Mouse (Mus musculus) cerebellum, adult 2 months (tissue): ENCODE measurements around the gene Abcg8. TPM values are rescaled to one million over a fixed set of nuclear protein-coding genes. Genes with fewer than 3 reads are reported as not detected.

ENCODE experiments used
- DNase-seq, 2 experiments: peaks; one replicate each; pipeline ENCODE4 v3.0.0; 2021
- H3K27ac ChIP-seq: fragments of 200-500 bp; 2 replicates; pipeline ENCODE4 v1.5.1; 2012; ENCODE audit warnings: low read length, control low read depth, inconsistent platforms; ENCODE audit not compliant: insufficient read depth
- H3K27me3 ChIP-seq: fragments of 200-500 bp; 2 replicates; pipeline ENCODE4 v1.6.1; 2012; ENCODE audit warnings: inconsistent platforms, mild to moderate bottlenecking, low read length, moderate library complexity; ENCODE audit not compliant: control insufficient read depth, insufficient read depth
- H3K4me1 ChIP-seq: fragments of 200-500 bp; 2 replicates; pipeline ENCODE4 v1.6.1; 2011; ENCODE audit warnings: low read length; ENCODE audit not compliant: control insufficient read depth, insufficient read depth
- H3K4me3 ChIP-seq: fragments of 200-500 bp; replicated peaks from 2 replicates; pipeline ENCODE3; 2011; ENCODE audit warnings: mild to moderate bottlenecking, low read depth, low read length, control low read depth; ENCODE audit not compliant: insufficient read depth
- CTCF ChIP-seq: fragments of 200-500 bp; IDR thresholded peaks from 2 replicates; pipeline ENCODE4 v1.5.1; 2011; ENCODE audit warnings: low read depth, mild to moderate bottlenecking, control low read depth, low read length, moderate library complexity, borderline replicate concordance; ENCODE audit not compliant: insufficient read depth
- POLR2A ChIP-seq: fragments of 200-500 bp; IDR thresholded peaks from 2 replicates; pipeline ENCODE4 v1.6.1; 2011; ENCODE audit warnings: low read length, control low read depth, borderline replicate concordance; ENCODE audit not compliant: insufficient read depth
- WGBS: fragments of 180-500 bp; shearing (Covaris S2); methylation state at CpG from one replicate; pipeline ENCODE4 v1.1.7; 2018; 5-methylcytosine and 5-hydroxymethylcytosine counted together
- polyA plus RNA-seq: library from polyadenylated mRNA; depleted of rRNA; stranded (reverse); fragments of >200 nt; gene quantifications from 2 replicates; pipeline ENCODE4 v1.2.3, GENCODE M21; 2012

Abcg8 gene
- polyA plus RNA-seq, 1 experiment: not detected

DNA sequence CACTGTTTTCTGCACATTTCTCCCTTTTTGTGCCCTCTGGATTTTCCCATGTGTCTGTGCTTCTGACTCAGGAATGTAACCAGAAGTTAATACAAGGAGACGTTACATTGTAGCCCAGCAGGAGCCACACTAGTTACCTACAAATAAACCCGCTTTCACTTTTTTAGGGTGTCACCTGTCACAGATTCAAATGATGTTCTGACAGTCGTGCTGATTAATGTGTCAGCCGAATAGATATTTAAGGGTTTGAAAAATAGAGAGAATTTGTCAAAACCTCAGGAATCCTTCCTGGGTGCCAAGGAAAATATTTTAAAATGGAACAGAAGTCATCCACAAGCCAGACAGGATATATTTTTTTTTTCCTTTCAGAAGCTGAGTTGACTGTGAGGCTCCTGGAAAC, 9.2 kb downstream of the Abcg8 start:
- no peak for DNase-seq
- H3K4me1 ChIP-seq: no peaks in the 10 kb centered on the region
- no peak overlapping the region for H3K4me3 ChIP-seq
- TF ChIP-seq CTCF (no peak), POLR2A (no peak)
- no peaks in the 10 kb centered on the region for H3K27me3 ChIP-seq
- 80% methylated on average over 4 of the region's 4 CpGs for WGBS
- H3K27ac ChIP-seq: no peak overlapping the region

DNA sequence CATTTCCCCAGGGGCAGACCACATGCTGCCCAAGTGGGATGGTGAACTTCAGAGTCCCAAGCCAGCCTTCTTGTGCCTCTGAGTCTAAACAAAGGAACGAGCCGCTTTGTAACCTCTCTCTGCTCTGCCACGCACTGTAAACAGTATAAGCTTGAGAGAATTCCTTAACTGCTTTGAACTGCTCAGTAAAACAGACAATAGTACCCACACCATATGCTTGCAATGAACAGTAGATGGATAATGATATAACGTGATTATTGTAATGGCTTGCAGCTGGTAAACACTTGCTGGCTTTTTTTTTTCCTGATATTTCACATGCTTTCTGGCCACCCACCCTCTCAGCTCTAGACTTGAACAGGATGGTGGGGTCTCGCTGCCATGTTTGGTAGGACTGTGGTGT, 11.9 kb downstream of the Abcg8 start:
- no peak for DNase-seq
- no peak overlapping the region for H3K27ac ChIP-seq
- WGBS: 72% methylated on average over 5 of the region's 5 CpGs
- TF ChIP-seq POLR2A (no peak), CTCF (no peak)
- H3K4me1 ChIP-seq: no peaks in the 10 kb centered on the region
- H3K4me3 ChIP-seq: no peak overlapping the region
- no peaks in the 10 kb centered on the region for H3K27me3 ChIP-seq

DNA sequence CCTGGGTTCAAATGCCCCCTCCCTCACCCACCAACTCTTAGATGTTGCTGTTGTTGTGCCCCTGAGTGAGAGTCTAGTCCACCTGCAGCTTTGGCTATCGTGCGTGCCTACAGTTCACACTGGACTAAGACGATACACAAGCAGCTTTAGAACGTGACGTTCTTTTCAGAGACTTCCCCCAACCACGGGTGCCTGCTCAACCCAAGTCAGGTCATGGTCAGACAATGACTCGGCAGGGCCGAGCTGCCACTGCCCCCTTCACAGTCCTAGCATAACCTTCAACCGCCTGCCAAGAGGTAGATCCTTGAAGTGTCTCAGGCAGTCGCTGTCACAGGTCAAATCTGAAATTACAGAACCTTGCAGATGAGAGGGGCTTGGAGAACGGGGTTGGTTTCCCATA, 12.7 kb downstream of the Abcg8 start:
- H3K27ac ChIP-seq: no peak overlapping the region
- TF ChIP-seq POLR2A: no peak
- no peak for TF ChIP-seq CTCF
- 86% methylated on average over 11 of the region's 11 CpGs for WGBS
- no peaks in the 10 kb centered on the region for H3K27me3 ChIP-seq
- H3K4me1 ChIP-seq: no peaks in the 10 kb centered on the region
- DNase-seq: no peak
- H3K4me3 ChIP-seq: no peak overlapping the region

DNA sequence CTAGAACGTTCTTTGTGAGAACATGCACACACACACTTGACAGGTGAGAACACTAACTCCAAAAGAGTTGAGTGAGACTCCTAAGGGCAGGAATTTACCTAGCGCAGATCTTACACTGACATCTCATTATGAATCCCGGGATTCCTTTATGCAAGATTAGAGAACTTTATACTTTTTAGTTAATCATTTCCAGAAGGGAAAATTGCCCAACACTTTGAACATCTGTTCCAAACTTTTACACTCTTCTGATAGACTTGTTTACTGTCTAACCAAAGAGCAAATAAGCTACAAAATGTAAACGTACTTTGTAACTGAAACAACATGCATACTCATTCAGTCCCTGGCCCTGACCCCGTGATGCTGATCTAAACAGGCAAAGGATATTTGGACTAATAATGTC, 13.2 kb downstream of the Abcg8 start:
- DNase-seq: no peak
- Histone ChIP-seq H3K4me3 (no peak overlapping the region), H3K27me3 (no peaks in the 10 kb centered on the region), H3K27ac (no peak overlapping the region), H3K4me1 (no peaks in the 10 kb centered on the region)
- TF ChIP-seq POLR2A (no peak), CTCF (no peak)
- 85% methylated on average over 5 of the region's 5 CpGs for WGBS

DNA sequence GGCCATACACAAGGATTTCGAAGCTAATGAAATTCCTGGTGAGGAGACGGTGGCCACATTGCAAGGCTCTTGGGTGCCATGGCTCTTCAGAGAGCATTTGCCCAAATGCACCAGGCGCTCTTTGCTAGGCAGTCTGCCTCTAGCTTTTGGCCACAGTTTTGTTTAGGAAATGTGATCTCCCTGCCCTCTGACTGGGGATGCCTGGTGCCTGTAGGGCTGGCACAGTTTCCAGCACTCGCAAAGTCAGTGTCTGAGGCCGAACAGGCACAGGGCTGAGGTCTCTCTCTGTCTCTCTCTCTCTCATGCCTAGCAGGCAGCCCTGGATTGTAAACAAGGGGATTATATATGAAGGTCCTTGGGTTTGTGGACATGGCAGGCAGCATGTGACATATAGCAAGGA, 14.0 kb downstream of the Abcg8 start:
- Histone ChIP-seq H3K4me1 (no peaks in the 10 kb centered on the region), H3K4me3 (no peak overlapping the region), H3K27ac (no peak overlapping the region), H3K27me3 (no peaks in the 10 kb centered on the region)
- WGBS: 51% methylated on average over 5 of the region's 5 CpGs
- TF ChIP-seq CTCF: no peak
- no peak for TF ChIP-seq POLR2A
- DNase-seq: no peak

DNA sequence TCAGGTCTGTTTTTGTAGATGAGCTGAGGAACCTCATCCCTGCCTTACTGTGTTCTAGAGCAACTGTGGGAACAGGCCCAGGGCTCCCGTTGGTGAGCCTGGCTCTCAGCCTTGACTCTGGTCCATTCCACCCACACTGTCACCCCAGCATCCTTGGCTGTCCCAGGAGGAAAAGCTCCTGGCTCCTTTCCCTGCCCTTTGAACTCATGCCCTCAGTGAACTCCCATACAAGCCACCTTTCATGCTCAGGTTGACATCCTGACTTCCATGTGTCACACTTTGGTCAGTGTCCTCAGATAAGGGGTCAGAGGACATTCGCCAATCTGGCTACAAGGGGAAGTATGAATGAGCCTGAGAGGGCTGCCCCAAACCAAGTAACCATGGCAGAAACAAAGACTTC, 17.6 kb downstream of the Abcg8 start:
- 49% methylated on average over 2 of the region's 2 CpGs for WGBS
- H3K27ac ChIP-seq: no peak overlapping the region
- no peaks in the 10 kb centered on the region for H3K4me1 ChIP-seq
- no peaks in the 10 kb centered on the region for H3K27me3 ChIP-seq
- TF ChIP-seq POLR2A: no peak
- TF ChIP-seq CTCF: no peak
- H3K4me3 ChIP-seq: no peak overlapping the region
- no peak for DNase-seq

DNA sequence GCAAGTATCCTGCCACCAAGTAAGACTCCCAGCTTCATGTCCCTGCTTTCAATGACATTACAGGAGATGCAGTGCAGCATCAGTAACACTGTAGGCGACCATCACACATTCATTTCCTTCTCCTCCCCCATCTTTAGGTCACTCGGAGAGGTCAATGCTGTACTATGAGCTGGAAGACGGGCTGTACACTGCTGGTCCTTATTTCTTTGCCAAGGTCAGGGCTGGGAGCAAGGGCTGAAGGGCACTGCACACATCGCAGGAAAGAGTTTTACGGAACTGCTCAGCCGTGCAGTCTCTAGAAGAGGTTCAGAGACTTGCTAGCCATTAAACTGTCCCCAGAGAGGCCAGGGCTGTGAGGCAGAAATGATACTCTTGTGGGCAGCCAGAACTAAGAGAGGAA, 20.4 kb downstream of the Abcg8 start:
- Histone ChIP-seq H3K4me3 (no peak overlapping the region), H3K27ac (no peak overlapping the region), H3K27me3 (no peaks in the 10 kb centered on the region), H3K4me1 (no peaks in the 10 kb centered on the region)
- TF ChIP-seq CTCF: no peak
- TF ChIP-seq POLR2A: no peak
- no peak for DNase-seq
- WGBS: 54% methylated on average over 6 of the region's 6 CpGs

DNA sequence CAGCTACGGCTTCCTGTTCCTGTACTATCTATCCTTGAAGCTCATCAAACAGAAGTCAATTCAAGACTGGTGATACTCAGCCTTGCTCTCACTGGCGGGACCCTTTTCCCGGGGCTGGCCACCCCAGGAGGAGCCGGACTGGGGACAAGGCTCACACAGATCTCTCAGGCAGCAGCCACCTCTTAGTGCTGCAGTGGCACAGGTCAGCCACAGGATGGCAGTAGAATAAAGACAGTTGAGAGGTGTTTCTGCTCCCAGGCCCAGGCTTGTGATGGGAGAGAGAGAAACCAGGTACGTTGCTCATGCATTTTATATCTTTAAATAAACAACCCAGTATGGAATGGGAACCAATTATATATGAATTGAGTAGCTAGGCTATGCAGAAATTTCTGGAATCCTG, 22.6 kb downstream of the Abcg8 start:
- DNase-seq: peak; percentile 55 to 58
- peak; percentile 82 for TF ChIP-seq CTCF
- TF ChIP-seq POLR2A: no peak
- Histone ChIP-seq H3K27ac (no peak overlapping the region), H3K4me1 (no peaks in the 10 kb centered on the region), H3K4me3 (no peak overlapping the region), H3K27me3 (no peaks in the 10 kb centered on the region)
- WGBS: 19% methylated on average over 5 of the region's 5 CpGs
